Mouse (Mus musculus) neutrophil, adult 5-6 weeks (primary cell): ENCODE measurements around the gene Gpr173. TPM values are rescaled to one million over a fixed set of nuclear protein-coding genes. Genes with fewer than 3 reads are reported as not detected.

ENCODE experiments used
- ATAC-seq: fragments of 151-379, 151-347 bp; 2 replicates; pipeline ENCODE4 v1.8.0; 2017; ENCODE audit warnings: mild to moderate bottlenecking, moderate TSS enrichment; ENCODE audit not compliant: insufficient number of reproducible peaks, poor library complexity, low FRiP score, severe bottlenecking; ENCODE audit errors: extremely low read depth
- total RNA-seq: library from RNA; stranded (forward); fragments of 200-1000 nt; gene quantifications from 2 replicates; pipeline ENCODE4 v1.2.3, GENCODE M21; 2017

The Gpr173 gene
- total RNA-seq, 1 experiment from 2014 or later = not detected

DNA sequence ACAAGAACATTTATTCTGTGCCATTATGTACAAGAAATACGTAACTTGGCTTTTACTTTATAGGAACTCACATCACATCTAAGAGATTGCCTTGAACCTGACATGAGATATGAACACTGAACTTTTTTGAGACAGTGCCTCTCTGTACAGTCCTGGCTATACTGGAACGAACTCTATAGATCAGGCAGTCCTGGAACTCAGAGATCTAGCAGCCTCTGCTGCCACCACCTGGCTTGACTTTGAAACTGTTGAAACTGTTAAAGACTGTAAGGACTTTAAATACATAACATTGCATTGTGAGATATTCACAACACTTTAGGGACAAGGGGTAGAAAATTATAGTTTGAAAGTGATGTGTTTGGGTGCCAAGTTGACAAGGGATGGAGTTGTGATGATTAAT, 60.6 kb downstream of the Gpr173 start:
- 0 out of 2 replicates have a peak, but pooled peaks have one; percentile 51 for ATAC-seq

DNA sequence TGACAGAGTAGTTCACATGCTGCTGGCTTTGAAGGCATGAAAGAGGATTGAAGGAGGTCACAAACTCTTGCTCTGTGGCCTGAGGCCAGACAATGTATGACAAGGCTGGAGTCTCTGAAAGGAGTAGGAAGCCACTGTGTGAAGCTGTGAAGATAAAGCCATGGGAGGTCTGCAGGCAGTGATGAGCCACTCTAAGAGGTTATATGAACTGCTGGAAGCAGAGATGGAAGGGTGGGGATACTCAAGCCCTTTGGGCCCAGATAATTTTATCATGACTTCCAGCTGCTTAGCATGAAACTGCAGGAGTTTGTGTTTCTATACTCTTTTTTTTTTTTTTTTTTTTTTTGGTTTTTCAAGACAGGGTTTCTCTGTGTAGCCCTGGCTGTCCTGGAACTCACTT, 61.1 kb downstream of the Gpr173 start:
- no peak for ATAC-seq

DNA sequence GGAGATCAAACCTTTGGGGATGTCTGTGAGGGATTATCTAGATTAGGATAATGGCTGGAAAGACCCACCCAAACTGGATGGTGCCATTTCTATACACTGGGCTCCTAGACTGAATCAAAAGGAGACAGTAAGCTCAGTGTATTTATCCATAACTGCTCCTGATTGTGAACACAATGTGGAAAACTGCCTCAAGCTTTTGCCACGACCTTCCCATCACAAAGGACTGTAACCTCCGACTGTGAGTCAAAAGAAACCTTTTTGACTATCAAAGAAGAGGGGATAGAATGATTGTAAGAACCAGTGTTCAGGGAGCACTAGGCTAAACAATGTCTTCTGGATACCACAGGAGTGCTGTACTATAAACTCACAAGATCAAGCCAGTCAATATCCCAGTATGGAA, 62.3 kb downstream of the Gpr173 start:
- no peak for ATAC-seq

Other genes with a start within 250 kb of the Gpr173 start
- gene Iqsec2, start 224.4 kb downstream of the Gpr173 start, total RNA-seq = 0.23 and 0.74 TPM in 2 replicates
- gene Kdm5c, start 135.7 kb downstream of the Gpr173 start, total RNA-seq = 69.0 and 73.4 TPM in 2 replicates
- gene Kantr, start 41.2 kb downstream of the Gpr173 start, total RNA-seq = 2.1 and 4.8 TPM in 2 replicates
- gene Tspyl2, start 26.3 kb downstream of the Gpr173 start, total RNA-seq = 39.7 and 45.9 TPM in 2 replicates
- not detected in 2 replicates for gene Cldn34a, start 194.6 kb upstream of the Gpr173 start, total RNA-seq